Mouse (Mus musculus): ENCODE measurements around the gene Khdc1c. TPM values are rescaled to one million over a fixed set of nuclear protein-coding genes. Genes with fewer than 3 reads are reported as not detected.

Khdc1c gene
- total RNA-seq, 1 experiment from 2014 or later = not detected

- no peak for ATAC-seq (replicated peaks in 1 of 2; ENCODE audit: insufficient read depth in 1 of 2, low FRiP score in 2 of 2, low TSS enrichment in 1 of 2, low read depth in 1 of 2, poor library complexity in 2 of 2, severe bottlenecking in 2 of 2)
Measured at GRCm38 (mm10) chr1:21412197-21412555, 44.0 kb downstream of the Khdc1c start.

DNA sequence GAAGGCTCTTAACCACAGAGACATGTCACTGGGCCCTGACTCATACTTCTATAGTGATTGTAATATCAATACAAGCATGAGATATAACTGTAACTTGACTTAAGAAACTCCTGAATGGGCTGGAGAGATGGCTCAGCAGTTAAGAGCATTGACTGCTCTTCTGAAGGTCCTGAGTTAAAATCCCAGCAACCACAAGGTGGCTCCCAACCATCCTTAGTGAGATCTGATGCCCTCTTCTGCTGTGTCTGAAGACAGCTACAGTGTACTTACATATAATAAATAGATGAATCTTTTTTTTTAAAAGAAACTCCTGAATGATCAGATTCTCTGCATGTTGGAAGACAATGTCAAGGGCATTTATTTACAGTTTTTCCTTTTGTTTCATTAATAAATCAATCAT lies 51.2 kb downstream of the Khdc1c start:
- ATAC-seq (replicated peaks in 1 of 2; ENCODE audit: insufficient read depth in 1 of 2, low FRiP score in 2 of 2, low TSS enrichment in 1 of 2, low read depth in 1 of 2, poor library complexity in 2 of 2, severe bottlenecking in 2 of 2) = no peak

Other genes with a start within 250 kb of the Khdc1c start
- 2.4 and 9.8 TPM in 2 replicates for gene Tmem14a, start 149.8 kb upstream of the Khdc1c start, total RNA-seq (2017)
- gene Gsta3, start 127.7 kb upstream of the Khdc1c start, total RNA-seq (2017) = 1.6 TPM in 1 of 2 replicates, not detected in the other
- gene Khdc1a, start 18.7 kb upstream of the Khdc1c start, total RNA-seq (2017) = not detected in 2 replicates
- not detected in 2 replicates for gene Khdc1b, start 15.2 kb downstream of the Khdc1c start, total RNA-seq (2017)

Measured in hematopoietic stem cell, adult 5-6 weeks (primary cell).